Mouse (Mus musculus) frontal cortex, postnatal 25 days (tissue): Measurements from ENCODE around the gene Sult2a7.

Source experiments
- DNase-seq, 2 experiments: peaks; one replicate each; pipeline ENCODE4 v3.0.0; 2022; ENCODE audit warnings: low spot score in 2 of 2

The Sult2a7 gene

GRCm38 (mm10) chr7:14494130-14494529 is at the start of gene Sult2a7:
Sult2a7 (minus strand) TSS chr7:14494230.
- DNase-seq = no peak

GRCm38 (mm10) chr7:14525280-14525679 is 31.2 kb upstream of the Sult2a7 start:
- DNase-seq = no peak

GRCm38 (mm10) chr7:14522636-14523035 is 28.6 kb upstream of the Sult2a7 start:
- no peak for DNase-seq

GRCm38 (mm10) chr7:14518301-14518700 is 24.3 kb upstream of the Sult2a7 start:
- DNase-seq = no peak

- DNase-seq = no peak
Observed at GRCm38 (mm10) chr7:14492886-14493285, 1.1 kb downstream of the Sult2a7 start.

- no peak for DNase-seq
Observed at GRCm38 (mm10) chr7:14446534-14446933, 47.5 kb downstream of the Sult2a7 start, which contains the start of gene Sult2a8. Sult2a8 (minus strand) TSS chr7:14446769.

GRCm38 (mm10) chr7:14439581-14439980 is 54.4 kb downstream of the Sult2a7 start:
- no peak for DNase-seq

GRCm38 (mm10) chr7:14438484-14438883 is 55.5 kb downstream of the Sult2a7 start:
- no peak for DNase-seq

- no peak for DNase-seq
Observed at GRCm38 (mm10) chr7:14438029-14438428, 56.0 kb downstream of the Sult2a7 start.
